Mouse (Mus musculus) heart, postnatal 0 days (tissue): ENCODE data around the gene Hhipl2. TPM values are rescaled to one million over a fixed set of nuclear protein-coding genes. Genes with fewer than 3 reads are reported as not detected.

Experiments used
- ATAC-seq: fragments of 200-750 bp; cut with Nextera tagmentation; 2 replicates; pipeline ENCODE4 v1.8.0; 2017; ENCODE audit warnings: low read depth, moderate number of reproducible peaks, moderate library complexity; ENCODE audit not compliant: insufficient read depth
- DNase-seq: peaks from one replicate; pipeline ENCODE4 v3.0.0-alpha.2; 2016; ENCODE audit warnings: low spot score
- H3K27ac ChIP-seq: fragments of 300-500 bp; sonication (generic); 2 replicates; pipeline ENCODE4 v1.5.1; 2014; ENCODE audit warnings: low read depth, mild to moderate bottlenecking
- H3K27me3 ChIP-seq: fragments of 300-500 bp; sonication (generic); 2 replicates; pipeline ENCODE4 v1.6.1; 2014; ENCODE audit warnings: low read length, mixed read lengths; ENCODE audit not compliant: control insufficient read depth, insufficient read depth
- H3K36me3 ChIP-seq: fragments of 300-500 bp; sonication (generic); replicated peaks from 2 replicates; pipeline ENCODE4 v1.6.1; 2014; ENCODE audit warnings: low read length, mixed read lengths; ENCODE audit not compliant: control insufficient read depth, insufficient read depth
- H3K4me1 ChIP-seq: fragments of 300-500 bp; sonication (generic); 2 replicates; pipeline ENCODE4 v1.6.1; 2014; ENCODE audit warnings: antibody characterized with exemption; ENCODE audit not compliant: control insufficient read depth, insufficient read depth
- H3K4me2 ChIP-seq: fragments of 300-500 bp; sonication (generic); 2 replicates; pipeline ENCODE4 v1.6.1; 2014; ENCODE audit warnings: low read depth, mild to moderate bottlenecking, low read length, moderate library complexity
- H3K4me3 ChIP-seq: fragments of 300-500 bp; sonication (generic); 2 replicates; pipeline ENCODE4 v1.5.1; 2014; ENCODE audit warnings: low read depth, low read length
- H3K9ac ChIP-seq: fragments of 300-500 bp; sonication (generic); replicated peaks from 2 replicates; pipeline ENCODE4 v1.6.1; 2014; ENCODE audit warnings: low read depth, low read length, mixed read lengths
- H3K9me3 ChIP-seq: fragments of 300-500 bp; sonication (generic); replicated peaks from 2 replicates; pipeline ENCODE4 v1.6.1; 2016; ENCODE audit warnings: low read length; ENCODE audit not compliant: control insufficient read depth
- CTCF ChIP-seq: IDR thresholded peaks from 2 replicates; pipeline ENCODE4 v1.5.1; 2016; ENCODE audit warnings: antibody characterized with exemption, control low read depth, low read depth
- EP300 ChIP-seq: IDR thresholded peaks from 2 replicates; pipeline ENCODE4 v1.6.1; 2016; ENCODE audit warnings: antibody characterized with exemption, low read depth
- WGBS: fragments of 180-500 bp; shearing (Covaris S2); extraction: QIAGEN DNeasy Blood & Tissue Kit; methylation state at CpG from one replicate; pipeline ENCODE4 v1.1.7; 2014; 5-methylcytosine and 5-hydroxymethylcytosine counted together
- polyA plus RNA-seq: library from polyadenylated mRNA; unstranded; fragments of >200 nt; fragmentation: Nextera tagmentation; extraction: Ambion mirVana; gene quantifications from 2 replicates; pipeline ENCODE4 v1.2.1, GENCODE M21; 2015
- total RNA-seq: library from RNA; depleted of rRNA; stranded (reverse); fragments of >200 nt; gene quantifications from 2 replicates; pipeline ENCODE4 v1.2.3, GENCODE M21; 2014; ENCODE audit warnings: low replicate concordance

The Hhipl2 gene
- total and polyA plus RNA-seq, 2 experiments from 2014 or later = 0.04 TPM; not detected in 1

GRCm38 (mm10) chr1:183388426-183389406 is 29.3 kb upstream of the Hhipl2 start, which contains the start of gene Taf1a:
Gene Taf1a (plus strand): TSS chr1:183388981.
- Histone ChIP-seq H3K27ac (peak within 1 kb of the TSS; percentile 33), H3K36me3 (peaks cover 12% of the 10 kb centered on the region; the same call in 1 of the 2 replicates), H3K9me3 (no peaks in the 10 kb centered on the region), H3K9ac (peak within 1 kb of the TSS; percentile 45), H3K4me1 (peaks cover 4% of the 10 kb centered on the region; the same call in 1 of the 2 replicates), H3K27me3 (peaks cover 12% of the 10 kb centered on the region; the same call in 1 of the 2 replicates), H3K4me2 (peak within 1 kb of the TSS; percentile 91), H3K4me3 (peak within 1 kb of the TSS; percentile 70)
- DNase-seq (peak; percentile 90), ATAC-seq (peak; percentile 99)
- 5% methylated on average over 44 of the region's 44 CpGs for WGBS
- TF ChIP-seq CTCF = no peak
- TF ChIP-seq EP300 = no peak

- WGBS = 96% methylated on average over 3 of the region's 3 CpGs
- Histone ChIP-seq H3K9ac (no peak overlapping the region), H3K9me3 (no peaks in the 10 kb centered on the region), H3K4me2 (no peak overlapping the region), H3K36me3 (peaks cover 62% of the 10 kb centered on the region), H3K4me3 (no peak overlapping the region), H3K27ac (no peak overlapping the region), H3K27me3 (no peaks in the 10 kb centered on the region), H3K4me1 (no peaks in the 10 kb centered on the region)
- DNase-seq (no peak), ATAC-seq (no peak)
- TF ChIP-seq EP300 = no peak
- no peak for TF ChIP-seq CTCF
These were observed 14.6 kb upstream of the Hhipl2 start for GRCm38 (mm10) chr1:183403396-183403795.

- 82% methylated on average over 15 of the region's 15 CpGs for WGBS
- no peak for ATAC-seq
- TF ChIP-seq EP300 (no peak), CTCF (no peak)
These were observed 3.8 kb upstream of the Hhipl2 start for GRCm38 (mm10) chr1:183414081-183414727.

GRCm38 (mm10) chr1:183419741-183420140 is 1.7 kb downstream of the Hhipl2 start:
- Histone ChIP-seq H3K27me3 (no peaks in the 10 kb centered on the region), H3K4me1 (no peaks in the 10 kb centered on the region), H3K4me2 (no peak overlapping the region), H3K9ac (no peak overlapping the region), H3K27ac (peak overlapping the region; percentile 57; the same call in 1 of the 2 replicates), H3K9me3 (no peaks in the 10 kb centered on the region; the same call in 1 of the 2 replicates), H3K36me3 (no peaks in the 10 kb centered on the region), H3K4me3 (no peak overlapping the region)
- 62% methylated on average over 7 of the region's 7 CpGs for WGBS
- TF ChIP-seq EP300 (no peak), CTCF (no peak)
- no peak for ATAC-seq
- no peak for DNase-seq

More at GRCm38 (mm10) chr1:183414081-183414727, 3.8 kb upstream of the Hhipl2 start:
- Histone ChIP-seq H3K4me3 (no peak overlapping the region), H3K9ac (no peak overlapping the region), H3K9me3 (no peaks in the 10 kb centered on the region; the same call in 1 of the 2 replicates), H3K4me1 (no peaks in the 10 kb centered on the region), H3K4me2 (no peak overlapping the region), H3K27ac (no peak overlapping the region), H3K36me3 (peaks cover 27% of the 10 kb centered on the region), H3K27me3 (no peaks in the 10 kb centered on the region)
- no peak for DNase-seq

- H3K27ac ChIP-seq = peak overlapping the region; percentile 59; the same call in 1 of the 2 replicates
- WGBS = 83% methylated on average over 10 of the region's 10 CpGs
- DNase-seq = no peak
These were observed 2.3 kb downstream of the Hhipl2 start for GRCm38 (mm10) chr1:183420296-183420695.

More at GRCm38 (mm10) chr1:183420296-183420695, 2.3 kb downstream of the Hhipl2 start:
- TF ChIP-seq CTCF (no peak), EP300 (no peak)
- Histone ChIP-seq H3K27me3 (no peaks in the 10 kb centered on the region), H3K36me3 (no peaks in the 10 kb centered on the region), H3K9me3 (no peaks in the 10 kb centered on the region), H3K4me3 (no peak overlapping the region), H3K4me2 (no peak overlapping the region), H3K9ac (no peak overlapping the region), H3K4me1 (no peaks in the 10 kb centered on the region)
- no peak for ATAC-seq
